Mouse (Mus musculus): ENCODE data around the gene Ankrd50. TPM values are rescaled to one million over a fixed set of nuclear protein-coding genes. Genes with fewer than 3 reads are reported as not detected.

Ankrd50 gene
- polyA plus RNA-seq, 1 experiment from 2014 or later, result 33.6 TPM

DNA sequence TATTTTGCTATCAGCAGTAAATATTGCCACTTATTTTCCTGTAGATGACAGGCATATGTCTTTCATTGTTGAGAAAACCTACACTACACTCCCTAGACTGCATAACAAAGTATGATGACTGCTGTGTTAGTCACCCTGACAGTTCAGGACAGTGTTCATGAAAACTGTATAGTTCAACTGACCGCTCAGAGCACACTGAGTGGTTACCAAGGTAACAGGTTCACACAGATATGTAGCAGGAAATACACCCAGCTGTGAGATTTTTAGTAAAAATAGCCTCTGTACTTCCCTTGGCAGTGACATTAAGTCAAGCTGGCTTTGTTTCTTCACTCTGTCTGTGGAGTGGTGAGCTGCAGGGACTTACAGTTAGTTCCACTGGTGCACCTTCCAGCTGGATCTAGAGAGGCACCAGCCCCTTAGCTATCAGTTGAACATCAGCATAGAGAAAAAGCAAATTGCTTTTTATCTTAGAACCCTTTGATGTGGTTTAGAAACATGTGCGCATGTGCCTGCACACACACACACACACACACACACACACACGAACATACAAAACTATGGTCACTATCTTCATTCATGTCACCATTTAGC is 12.2 kb upstream of the Ankrd50 start:
- no peaks in the 10 kb centered on the region for H3K9me3 ChIP-seq (ENCODE audit: control insufficient read depth, low read length)

DNA sequence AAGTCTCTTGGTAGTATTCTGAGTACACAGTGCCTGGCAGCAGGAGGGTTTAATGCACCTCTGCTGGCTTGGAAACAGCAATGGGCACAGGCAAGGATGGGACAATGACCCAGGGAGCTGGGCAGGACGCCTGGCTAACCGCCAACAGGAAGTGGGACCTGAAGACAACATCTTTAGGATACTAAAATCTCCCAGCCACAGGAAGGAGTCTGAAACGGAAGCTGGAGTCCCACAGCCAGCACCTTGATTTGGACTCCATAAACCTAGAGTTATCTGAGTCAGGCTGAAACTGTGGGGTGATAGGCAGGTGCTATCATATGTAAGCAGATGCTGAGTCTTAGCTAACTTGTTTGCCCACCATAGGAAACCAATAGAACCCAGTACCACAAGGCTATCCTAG is 7.1 kb upstream of the Ankrd50 start:
- no peak for DNase-seq (ENCODE audit: low spot score)
- no peak overlapping the region for H3K27ac ChIP-seq (replicated peaks; ENCODE audit: low read depth, low read length)
- H3K4me1 ChIP-seq (ENCODE audit: control insufficient read depth, insufficient read depth, low read length), result no peaks in the 10 kb centered on the region
- no peak overlapping the region for H3K9ac ChIP-seq (ENCODE audit: low read depth, low read length)
- no peaks in the 10 kb centered on the region for H3K27me3 ChIP-seq (replicated peaks; ENCODE audit: control insufficient read depth, insufficient read depth, low read length)
- no peak overlapping the region for H3K4me3 ChIP-seq (ENCODE audit: low read depth, low read length)
- H3K9me3 ChIP-seq (ENCODE audit: control insufficient read depth, low read length), result no peaks in the 10 kb centered on the region
- WGBS, result 78% methylated on average over 3 of the region's 3 CpGs
- no peak overlapping the region for H3K4me2 ChIP-seq (ENCODE audit: low read depth, low read length)
- ATAC-seq (ENCODE audit: low read depth), result no peak
- H3K36me3 ChIP-seq (ENCODE audit: control insufficient read depth, insufficient read depth, low read length), result no peaks in the 10 kb centered on the region

More for the DNA sequence above, 12.2 kb upstream of the Ankrd50 start:
- H3K36me3 ChIP-seq (ENCODE audit: control insufficient read depth, insufficient read depth, low read length), result no peaks in the 10 kb centered on the region
- no peak overlapping the region for H3K4me3 ChIP-seq (ENCODE audit: low read depth, low read length)
- 88% methylated on average over 3 of the region's 3 CpGs for WGBS
- DNase-seq (ENCODE audit: low spot score) (no peak), ATAC-seq (ENCODE audit: low read depth) (no peak)
- H3K4me2 ChIP-seq (ENCODE audit: low read depth, low read length), result no peak overlapping the region
- H3K4me1 ChIP-seq (ENCODE audit: control insufficient read depth, insufficient read depth, low read length), result no peaks in the 10 kb centered on the region
- no peak overlapping the region for H3K27ac ChIP-seq (replicated peaks; ENCODE audit: low read depth, low read length)
- H3K27me3 ChIP-seq (replicated peaks; ENCODE audit: control insufficient read depth, insufficient read depth, low read length), result no peaks in the 10 kb centered on the region
- no peak overlapping the region for H3K9ac ChIP-seq (ENCODE audit: low read depth, low read length)

DNA sequence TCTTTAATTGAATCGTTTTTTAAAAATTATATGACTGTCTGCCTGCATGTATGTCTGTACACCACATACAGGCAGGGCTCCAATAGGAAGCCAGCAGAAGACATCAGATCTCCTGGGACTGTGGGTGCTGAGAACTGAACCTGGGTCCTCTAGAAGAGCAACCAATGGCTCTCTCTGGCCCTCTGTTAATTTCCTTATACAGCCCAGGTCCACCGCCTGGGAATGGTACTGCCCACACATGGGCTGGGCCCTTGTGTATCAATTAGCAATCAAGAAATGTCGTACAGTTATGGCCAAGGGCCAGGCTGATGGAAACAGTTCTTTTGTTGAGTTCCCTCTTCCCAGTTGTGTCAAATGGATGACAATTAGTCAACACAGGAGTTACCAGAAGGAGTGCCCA is 6.6 kb upstream of the Ankrd50 start:
- DNase-seq (ENCODE audit: low spot score) (no peak), ATAC-seq (ENCODE audit: low read depth) (no peak)
- H3K9me3 ChIP-seq (ENCODE audit: control insufficient read depth, low read length), result no peaks in the 10 kb centered on the region
- H3K27me3 ChIP-seq (replicated peaks; ENCODE audit: control insufficient read depth, insufficient read depth, low read length), result no peaks in the 10 kb centered on the region
- H3K9ac ChIP-seq (ENCODE audit: low read depth, low read length), result no peak overlapping the region
- no peak overlapping the region for H3K27ac ChIP-seq (replicated peaks; ENCODE audit: low read depth, low read length)
- no peak overlapping the region for H3K4me2 ChIP-seq (ENCODE audit: low read depth, low read length)
- WGBS, result 84% methylated on average over 3 of the region's 3 CpGs
- H3K36me3 ChIP-seq (ENCODE audit: control insufficient read depth, insufficient read depth, low read length), result no peaks in the 10 kb centered on the region
- no peak overlapping the region for H3K4me3 ChIP-seq (ENCODE audit: low read depth, low read length)
- H3K4me1 ChIP-seq (ENCODE audit: control insufficient read depth, insufficient read depth, low read length), result no peaks in the 10 kb centered on the region

DNA sequence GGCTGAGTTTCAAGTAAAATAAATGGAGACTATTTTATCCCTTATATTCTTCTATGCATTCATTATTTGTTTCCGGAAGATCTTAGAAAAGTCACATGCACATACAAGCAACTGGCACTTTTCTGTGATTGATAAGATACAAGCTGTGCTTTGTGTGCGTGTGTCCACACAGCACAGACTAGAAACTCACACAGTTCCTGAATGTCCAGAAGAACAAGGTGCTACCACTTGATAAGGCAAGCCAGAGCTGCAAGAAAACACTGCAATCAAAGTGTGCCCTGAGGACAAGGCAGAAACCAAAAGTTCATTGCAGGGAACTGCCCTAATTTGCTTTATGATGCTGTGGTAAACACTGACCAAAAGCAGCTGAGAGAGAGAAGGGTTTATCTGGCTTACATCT is 6.1 kb upstream of the Ankrd50 start:
- H3K4me2 ChIP-seq (ENCODE audit: low read depth, low read length), result no peak overlapping the region
- H3K9me3 ChIP-seq (ENCODE audit: control insufficient read depth, low read length), result no peaks in the 10 kb centered on the region
- WGBS, result 74% methylated on average over 2 of the region's 2 CpGs
- H3K36me3 ChIP-seq (ENCODE audit: control insufficient read depth, insufficient read depth, low read length), result no peaks in the 10 kb centered on the region
- no peak for ATAC-seq (ENCODE audit: low read depth)
- H3K27ac ChIP-seq (replicated peaks; ENCODE audit: low read depth, low read length), result no peak overlapping the region
- no peak overlapping the region for H3K9ac ChIP-seq (ENCODE audit: low read depth, low read length)
- no peaks in the 10 kb centered on the region for H3K4me1 ChIP-seq (ENCODE audit: control insufficient read depth, insufficient read depth, low read length)
- DNase-seq (ENCODE audit: low spot score), result no peak
- no peak overlapping the region for H3K4me3 ChIP-seq (ENCODE audit: low read depth, low read length)
- H3K27me3 ChIP-seq (replicated peaks; ENCODE audit: control insufficient read depth, insufficient read depth, low read length), result no peaks in the 10 kb centered on the region

DNA sequence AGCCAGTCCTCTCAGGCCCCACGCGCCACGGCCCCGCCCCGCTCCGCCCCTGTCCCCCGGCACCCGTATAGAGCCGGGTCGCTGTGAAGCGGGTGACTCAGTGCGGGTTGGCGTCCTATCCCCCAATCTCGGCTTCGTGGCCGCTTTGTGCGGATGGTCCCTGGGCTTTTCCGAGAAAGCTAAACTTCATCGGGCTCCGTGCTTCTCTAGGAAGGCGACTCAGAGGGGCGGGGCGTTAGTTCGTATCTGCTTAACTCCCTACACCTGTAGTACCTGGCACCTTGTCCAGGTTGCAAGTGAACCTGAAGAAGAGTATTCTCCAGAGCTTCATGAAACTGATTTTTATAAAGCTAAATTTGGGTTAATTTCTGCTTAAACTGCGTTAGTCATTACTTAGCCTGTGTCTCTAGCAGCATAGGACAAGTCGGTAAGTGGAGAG is 482 bp upstream of the Ankrd50 start:
- H3K9ac ChIP-seq (ENCODE audit: low read depth, low read length), result peak overlapping the region; percentile 44
- ATAC-seq (ENCODE audit: low read depth) (no peak; the same call in 1 of the 2 replicates), DNase-seq (ENCODE audit: low spot score) (no peak)
- H3K9me3 ChIP-seq (ENCODE audit: control insufficient read depth, low read length), result no peaks in the 10 kb centered on the region
- H3K36me3 ChIP-seq (ENCODE audit: control insufficient read depth, insufficient read depth, low read length), result peaks cover 22% of the 10 kb centered on the region
- peaks cover 21% of the 10 kb centered on the region for H3K4me1 ChIP-seq (ENCODE audit: control insufficient read depth, insufficient read depth, low read length)
- peak overlapping the region; percentile 73 for H3K4me2 ChIP-seq (ENCODE audit: low read depth, low read length)
- no peak overlapping the region; the same call in 1 of the 2 replicates for H3K27ac ChIP-seq (replicated peaks; ENCODE audit: low read depth, low read length)
- peak overlapping the region; percentile 90 for H3K4me3 ChIP-seq (ENCODE audit: low read depth, low read length)
- no peaks in the 10 kb centered on the region for H3K27me3 ChIP-seq (replicated peaks; ENCODE audit: control insufficient read depth, insufficient read depth, low read length)
- 2% methylated on average over 26 of the region's 26 CpGs for WGBS

DNA sequence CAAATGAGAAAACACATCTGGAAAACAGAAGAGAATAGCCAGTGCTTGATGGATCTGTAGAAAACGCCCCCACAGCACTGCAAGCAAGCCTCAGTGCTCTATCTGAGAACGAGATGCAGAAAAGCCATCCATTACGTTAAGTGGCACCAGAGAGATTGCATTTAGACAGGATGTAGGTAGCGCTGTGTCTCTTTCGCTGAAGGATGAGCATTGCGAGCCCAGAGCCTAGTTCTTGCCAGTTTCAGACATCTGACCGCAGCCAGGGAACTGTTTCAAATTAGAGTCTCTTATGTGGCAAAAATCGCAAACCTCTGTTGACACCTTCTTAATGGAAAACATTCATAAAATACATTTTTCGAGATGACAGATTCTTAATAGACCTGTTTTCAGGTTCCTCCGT is 1.1 kb downstream of the Ankrd50 start:
- Histone ChIP-seq H3K27ac (replicated peaks; ENCODE audit: low read depth, low read length) (peak overlapping the region; percentile 95), H3K36me3 (ENCODE audit: control insufficient read depth, insufficient read depth, low read length) (peaks cover 38% of the 10 kb centered on the region), H3K4me3 (ENCODE audit: low read depth, low read length) (peak overlapping the region; percentile 90), H3K9me3 (ENCODE audit: control insufficient read depth, low read length) (peaks cover 3% of the 10 kb centered on the region; the same call in 1 of the 2 replicates), H3K4me1 (ENCODE audit: control insufficient read depth, insufficient read depth, low read length) (peaks cover 25% of the 10 kb centered on the region), H3K4me2 (ENCODE audit: low read depth, low read length) (peak overlapping the region; percentile 73), H3K9ac (ENCODE audit: low read depth, low read length) (peak overlapping the region; percentile 97), H3K27me3 (replicated peaks; ENCODE audit: control insufficient read depth, insufficient read depth, low read length) (no peaks in the 10 kb centered on the region)
- DNase-seq (ENCODE audit: low spot score), result peak; percentile 59
- WGBS, result 6% methylated on average over 10 of the region's 10 CpGs
- ATAC-seq (ENCODE audit: low read depth), result no peak

DNA sequence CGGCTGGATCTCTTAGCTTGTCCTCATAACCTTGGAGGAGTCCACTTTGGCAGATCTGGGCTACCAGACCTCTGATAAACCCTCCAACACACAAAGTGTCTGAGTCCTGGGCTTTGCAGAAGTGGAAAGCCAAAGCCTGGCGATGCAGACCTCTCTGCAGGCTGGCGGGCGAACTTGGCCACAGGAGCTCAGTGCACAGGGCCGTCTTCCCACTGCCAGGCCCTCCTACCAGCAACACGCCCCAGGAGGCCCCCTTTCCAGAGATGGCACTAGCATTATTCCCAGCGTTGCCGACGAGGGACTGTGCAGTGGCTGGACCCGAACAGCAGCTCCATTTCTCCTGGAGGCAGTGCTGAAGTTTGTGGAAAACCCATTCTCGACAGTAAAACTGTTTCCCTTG is 1.9 kb downstream of the Ankrd50 start:
- Histone ChIP-seq H3K9me3 (ENCODE audit: control insufficient read depth, low read length) (peaks cover 3% of the 10 kb centered on the region; the same call in 1 of the 2 replicates), H3K27me3 (replicated peaks; ENCODE audit: control insufficient read depth, insufficient read depth, low read length) (no peaks in the 10 kb centered on the region), H3K27ac (replicated peaks; ENCODE audit: low read depth, low read length) (no peak overlapping the region), H3K9ac (ENCODE audit: low read depth, low read length) (peak overlapping the region; percentile 97), H3K4me2 (ENCODE audit: low read depth, low read length) (peak overlapping the region; percentile 73), H3K4me3 (ENCODE audit: low read depth, low read length) (peak overlapping the region; percentile 90), H3K4me1 (ENCODE audit: control insufficient read depth, insufficient read depth, low read length) (peaks cover 25% of the 10 kb centered on the region), H3K36me3 (ENCODE audit: control insufficient read depth, insufficient read depth, low read length) (peaks cover 38% of the 10 kb centered on the region)
- WGBS, result 25% methylated on average over 11 of the region's 11 CpGs
- DNase-seq (ENCODE audit: low spot score) (no peak), ATAC-seq (ENCODE audit: low read depth) (no peak)

DNA sequence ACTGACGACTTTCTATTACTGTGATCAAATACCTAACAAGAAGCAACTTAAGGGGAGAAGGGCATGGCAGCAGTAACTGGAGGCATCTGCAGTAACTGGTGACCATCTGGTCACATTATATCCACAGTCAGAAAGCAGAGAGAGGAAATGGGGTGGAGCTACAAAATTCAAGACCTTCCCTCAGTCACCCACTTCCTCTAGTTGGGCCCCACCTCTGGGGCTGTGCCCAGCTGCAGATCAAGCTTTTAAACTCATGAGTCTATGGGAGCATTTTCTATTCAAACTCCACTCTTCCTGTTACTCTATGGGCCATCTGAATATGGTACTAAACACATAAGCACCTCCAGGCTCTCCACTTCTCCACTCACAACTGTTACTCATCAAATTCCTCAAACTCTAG is 3.5 kb downstream of the Ankrd50 start:
- WGBS, result 38% methylated on average over 1 of the region's 1 CpGs
- Histone ChIP-seq H3K27me3 (replicated peaks; ENCODE audit: control insufficient read depth, insufficient read depth, low read length) (no peaks in the 10 kb centered on the region), H3K9ac (ENCODE audit: low read depth, low read length) (no peak overlapping the region), H3K9me3 (ENCODE audit: control insufficient read depth, low read length) (peaks cover 3% of the 10 kb centered on the region; the same call in 1 of the 2 replicates), H3K4me2 (ENCODE audit: low read depth, low read length) (peak overlapping the region; percentile 73), H3K36me3 (ENCODE audit: control insufficient read depth, insufficient read depth, low read length) (peaks cover 52% of the 10 kb centered on the region), H3K27ac (replicated peaks; ENCODE audit: low read depth, low read length) (no peak overlapping the region), H3K4me3 (ENCODE audit: low read depth, low read length) (peak overlapping the region; percentile 23), H3K4me1 (ENCODE audit: control insufficient read depth, insufficient read depth, low read length) (peaks cover 25% of the 10 kb centered on the region)
- DNase-seq (ENCODE audit: low spot score), result peak; percentile 40
- no peak for ATAC-seq (ENCODE audit: low read depth)

DNA sequence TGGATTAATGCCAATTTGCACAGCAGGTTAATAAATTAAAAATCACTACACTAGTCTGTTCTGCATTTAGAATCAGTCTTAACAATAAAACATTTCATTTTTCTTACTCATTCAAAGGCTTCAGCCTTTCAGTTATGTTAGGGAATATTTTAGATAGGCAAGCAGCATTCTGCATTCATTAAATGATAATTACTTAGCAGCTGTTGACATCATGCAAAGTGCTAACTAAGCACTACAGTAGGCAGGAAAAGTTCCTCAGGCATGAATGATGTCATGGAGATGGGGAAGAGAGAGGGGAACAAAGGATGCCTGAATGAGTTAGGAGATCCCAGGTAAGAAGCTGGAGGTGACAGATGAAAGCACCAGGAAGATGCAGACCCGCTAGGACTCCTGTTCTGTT is 6.7 kb downstream of the Ankrd50 start:
- Histone ChIP-seq H3K27ac (replicated peaks; ENCODE audit: low read depth, low read length) (no peak overlapping the region), H3K9ac (ENCODE audit: low read depth, low read length) (no peak overlapping the region), H3K4me1 (ENCODE audit: control insufficient read depth, insufficient read depth, low read length) (peaks cover 33% of the 10 kb centered on the region), H3K9me3 (ENCODE audit: control insufficient read depth, low read length) (peaks cover 3% of the 10 kb centered on the region; the same call in 1 of the 2 replicates), H3K27me3 (replicated peaks; ENCODE audit: control insufficient read depth, insufficient read depth, low read length) (no peaks in the 10 kb centered on the region), H3K4me2 (ENCODE audit: low read depth, low read length) (no peak overlapping the region), H3K36me3 (ENCODE audit: control insufficient read depth, insufficient read depth, low read length) (peaks cover 65% of the 10 kb centered on the region), H3K4me3 (ENCODE audit: low read depth, low read length) (no peak overlapping the region)
- no peak for ATAC-seq (ENCODE audit: low read depth)
- DNase-seq (ENCODE audit: low spot score), result no peak
- 86% methylated on average over 1 of the region's 1 CpGs for whole genome bisulfite sequencing
